Mouse (Mus musculus): ENCODE results near the gene Tmem131.

Tmem131 gene

DNA sequence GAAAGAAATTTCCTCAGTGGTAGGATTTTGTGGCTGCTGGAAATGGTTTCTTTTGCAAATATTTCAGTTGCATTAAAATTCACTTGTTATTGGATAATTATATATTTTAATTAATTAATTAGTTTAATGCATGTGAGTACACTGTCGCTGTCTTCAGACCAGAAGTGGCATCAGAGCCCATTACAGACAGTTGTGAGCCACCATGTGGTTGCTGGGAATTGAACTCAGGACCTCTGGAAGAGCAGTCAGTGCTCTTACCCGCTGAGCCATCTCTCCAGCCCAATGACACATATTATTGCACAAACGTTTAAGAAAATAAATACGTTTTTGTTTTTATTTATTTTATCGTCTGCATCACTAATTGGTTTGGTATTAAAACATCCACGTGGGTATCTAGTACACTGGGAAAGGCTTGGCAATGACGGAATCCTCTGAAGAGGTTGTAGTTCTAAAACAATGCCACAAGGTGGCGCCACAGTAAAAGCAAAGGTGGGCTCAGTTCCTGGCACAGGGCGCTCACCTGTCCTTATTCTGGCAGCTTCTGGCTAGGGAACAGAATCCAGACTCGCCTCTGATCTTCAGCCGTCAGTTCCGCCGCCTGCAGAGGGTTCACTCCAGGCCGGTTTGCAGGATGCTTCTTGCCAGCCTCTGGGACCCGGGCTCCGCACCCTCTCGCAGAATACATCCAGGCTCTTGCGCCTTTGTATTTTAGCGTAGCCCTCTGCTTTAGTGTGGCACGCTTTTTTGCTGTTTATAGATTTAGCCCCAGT lies 158.9 kb downstream of the Tmem131 start:
- DNase-seq (ENCODE audit: low read depth, low spot score) = peak; percentile 69

DNA sequence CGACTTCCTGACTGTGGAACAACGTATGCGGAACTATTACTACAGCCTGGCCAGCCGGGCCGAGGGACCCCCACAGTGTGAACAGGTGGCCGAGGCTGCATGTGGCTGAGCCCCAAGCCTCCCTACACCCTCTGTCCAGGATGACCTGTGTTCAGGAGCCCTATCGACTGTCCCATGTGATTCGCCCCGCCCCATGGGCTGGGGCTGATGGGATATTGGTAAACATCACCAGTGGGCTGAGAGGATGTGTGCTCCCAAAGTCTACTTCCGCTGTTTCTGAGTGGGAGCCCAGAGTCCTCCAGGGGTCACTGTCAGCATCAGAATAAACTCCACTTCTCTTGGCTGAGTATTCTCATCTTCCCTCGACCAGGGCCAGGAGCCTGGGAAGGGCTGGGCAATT lies 161.0 kb downstream of the Tmem131 start:
- no peak for DNase-seq (ENCODE audit: low read depth, low spot score)

DNA sequence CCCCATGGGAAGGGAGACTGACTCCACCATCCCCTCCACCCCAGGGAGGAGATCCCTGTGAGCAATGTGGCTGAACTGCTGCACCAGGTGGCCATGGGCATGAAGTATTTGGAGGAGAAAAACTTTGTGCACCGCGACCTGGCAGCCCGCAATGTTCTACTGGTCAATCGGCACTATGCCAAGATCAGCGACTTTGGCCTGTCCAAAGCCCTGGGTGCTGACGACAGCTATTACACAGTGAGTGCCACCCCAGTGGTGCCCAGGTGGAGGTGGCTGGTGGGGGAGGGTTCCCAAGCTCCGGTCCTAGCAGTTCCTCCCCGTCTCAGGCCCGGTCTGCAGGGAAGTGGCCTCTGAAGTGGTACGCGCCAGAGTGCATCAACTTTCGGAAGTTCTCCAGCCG lies 162.7 kb downstream of the Tmem131 start:
- DNase-seq (ENCODE audit: low read depth, low spot score) = no peak

DNA sequence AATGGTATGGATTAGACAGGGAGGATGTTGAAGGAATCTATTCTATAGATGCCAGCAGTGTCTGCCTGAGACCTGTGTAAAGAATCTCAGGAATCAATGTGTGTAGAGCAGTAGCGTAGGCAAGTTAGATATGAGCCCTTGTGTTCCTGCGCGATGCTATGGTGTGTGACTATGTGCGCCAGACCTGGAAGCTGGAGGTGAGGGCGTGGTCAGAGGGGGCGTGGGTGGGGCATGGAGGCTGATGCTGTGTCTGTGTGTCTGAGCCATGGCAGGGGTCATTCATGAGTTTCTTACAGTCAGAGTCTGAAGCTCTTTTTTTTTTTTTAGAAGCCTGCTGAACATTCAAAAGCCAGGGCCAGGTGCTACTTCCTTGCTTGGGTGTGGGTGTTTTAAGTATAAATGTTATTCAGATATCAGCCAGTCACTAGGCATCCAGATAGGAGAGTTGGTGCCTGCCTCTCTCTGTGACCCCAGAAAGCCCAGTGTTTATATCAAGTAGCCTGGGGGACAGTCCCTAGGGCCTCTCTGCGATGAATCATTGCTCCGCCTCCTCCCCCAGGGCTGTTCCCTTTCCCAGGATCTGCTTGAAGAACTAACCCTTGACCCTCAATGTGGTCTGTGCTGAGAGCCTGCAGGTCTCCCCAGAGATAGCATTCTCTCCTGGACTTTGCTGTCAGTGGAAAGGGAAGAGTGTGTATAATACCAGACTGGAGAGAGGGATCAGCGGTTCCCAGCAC lies 171.1 kb downstream of the Tmem131 start:
- no peak for DNase-seq (ENCODE audit: low read depth, low spot score)

DNA sequence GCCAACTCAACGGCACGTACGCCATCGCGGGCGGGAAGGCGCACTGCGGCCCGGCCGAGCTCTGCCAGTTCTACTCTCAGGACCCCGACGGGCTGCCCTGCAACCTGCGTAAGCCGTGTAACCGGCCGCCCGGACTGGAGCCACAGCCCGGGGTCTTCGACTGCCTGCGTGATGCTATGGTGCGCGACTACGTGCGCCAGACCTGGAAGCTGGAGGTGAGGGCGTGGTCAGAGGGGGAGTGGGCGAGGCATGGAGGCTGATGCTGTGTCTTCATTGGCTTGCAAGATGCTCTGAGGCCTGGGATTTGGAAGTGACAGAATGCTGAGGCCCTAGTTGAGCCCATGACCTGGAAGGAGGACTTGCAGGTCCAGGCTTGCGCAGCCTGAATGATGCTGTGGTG lies 172.5 kb downstream of the Tmem131 start:
- no peak for DNase-seq (ENCODE audit: low read depth, low spot score)

DNA sequence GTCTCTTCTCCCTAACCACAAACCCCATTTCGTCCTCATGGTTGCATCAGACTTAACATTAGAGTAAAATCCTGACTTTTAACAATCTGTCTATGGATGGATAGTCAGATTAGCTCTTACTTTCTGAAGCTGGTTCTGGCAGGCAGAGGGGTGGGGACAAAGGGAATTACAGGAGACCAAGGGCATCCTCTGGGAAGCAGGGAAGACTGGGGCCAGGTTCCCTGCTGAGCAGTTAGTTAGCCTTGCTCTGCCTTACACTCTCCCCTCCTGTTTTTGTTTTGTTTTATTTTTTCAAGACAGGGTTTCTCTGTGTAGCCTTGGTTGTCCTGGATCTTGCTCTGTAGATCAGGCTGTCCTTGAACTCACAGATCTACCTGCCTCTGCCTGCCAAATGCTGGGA lies 173.5 kb downstream of the Tmem131 start:
- DNase-seq (ENCODE audit: low read depth, low spot score) = no peak

DNA sequence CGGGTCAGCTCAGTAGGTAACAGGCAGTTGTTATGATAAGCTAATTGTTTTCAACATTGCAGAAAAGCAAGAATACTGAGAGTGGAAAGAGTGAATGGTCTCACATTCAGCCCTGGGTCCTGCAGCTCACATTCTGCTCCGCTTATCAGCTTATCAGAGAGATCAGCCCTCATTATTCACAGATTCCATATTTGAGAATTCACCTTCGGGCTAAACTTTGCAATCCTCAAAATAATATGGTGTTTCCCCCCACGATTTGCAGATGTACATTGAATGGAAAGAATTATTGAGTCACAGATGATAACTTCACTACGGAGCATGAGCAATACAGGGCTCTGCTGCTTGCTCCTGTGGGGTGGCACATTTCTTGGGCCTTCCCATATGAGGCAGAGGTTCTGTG lies 174.7 kb downstream of the Tmem131 start:
- no peak for DNase-seq (ENCODE audit: low read depth, low spot score)

DNA sequence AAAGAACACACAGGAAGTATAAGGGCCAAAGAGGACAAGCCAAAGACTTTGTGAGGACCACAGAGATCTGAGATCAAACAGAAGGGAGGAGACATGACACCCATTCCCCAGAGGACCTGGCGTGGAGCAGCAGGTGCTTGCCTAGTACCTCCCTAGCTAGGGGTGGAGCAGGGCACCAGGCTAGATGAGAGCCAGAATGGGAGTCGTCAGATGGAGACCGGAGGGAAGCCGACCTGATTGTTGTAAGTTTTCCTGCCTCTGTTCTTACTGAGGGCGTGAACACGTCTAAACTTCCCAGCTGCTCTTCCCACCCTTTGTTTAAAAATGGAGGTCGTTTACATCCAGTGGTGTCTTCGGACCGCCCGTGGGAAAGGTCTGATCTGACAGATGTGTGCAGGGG lies 176.1 kb downstream of the Tmem131 start:
- no peak for DNase-seq (ENCODE audit: low read depth, low spot score)

DNA sequence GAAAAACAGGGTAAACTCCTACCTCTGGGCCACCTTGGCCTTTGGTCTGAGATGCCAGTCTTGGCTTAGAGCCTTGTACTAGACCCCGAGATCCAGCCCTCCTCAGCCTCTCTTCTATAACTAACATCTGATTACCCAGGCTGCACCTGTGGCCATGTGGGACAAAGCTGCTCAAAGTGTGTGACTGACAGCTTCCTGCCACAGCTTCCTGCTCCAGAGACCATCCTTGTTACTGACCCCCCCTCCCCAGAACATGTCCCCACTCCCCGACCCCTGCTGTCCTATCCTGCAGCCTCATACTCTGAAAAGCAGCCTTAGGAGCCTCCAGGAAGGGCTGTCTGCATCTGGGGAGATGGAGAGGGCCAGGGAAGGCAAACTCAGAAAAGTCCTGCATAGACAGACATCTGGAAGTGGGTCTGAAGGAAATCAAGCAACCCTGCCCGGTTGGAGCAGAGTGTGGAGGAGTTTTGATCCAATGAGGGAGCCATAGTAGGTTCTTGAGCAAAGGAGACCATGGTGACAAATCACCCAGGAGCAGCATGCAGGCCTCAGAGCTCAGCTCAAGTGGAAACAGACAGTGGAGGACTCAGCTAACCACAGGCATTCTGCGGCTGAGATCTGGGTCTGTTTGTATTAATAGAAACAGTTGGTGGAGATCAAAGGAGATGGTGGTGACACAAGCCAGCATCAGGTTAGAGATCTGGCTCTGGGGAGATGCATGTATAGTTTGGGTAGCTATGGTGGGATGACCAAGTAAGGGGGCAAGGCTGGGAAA lies 176.8 kb downstream of the Tmem131 start:
- no peak for DNase-seq (ENCODE audit: low read depth, low spot score)

DNA sequence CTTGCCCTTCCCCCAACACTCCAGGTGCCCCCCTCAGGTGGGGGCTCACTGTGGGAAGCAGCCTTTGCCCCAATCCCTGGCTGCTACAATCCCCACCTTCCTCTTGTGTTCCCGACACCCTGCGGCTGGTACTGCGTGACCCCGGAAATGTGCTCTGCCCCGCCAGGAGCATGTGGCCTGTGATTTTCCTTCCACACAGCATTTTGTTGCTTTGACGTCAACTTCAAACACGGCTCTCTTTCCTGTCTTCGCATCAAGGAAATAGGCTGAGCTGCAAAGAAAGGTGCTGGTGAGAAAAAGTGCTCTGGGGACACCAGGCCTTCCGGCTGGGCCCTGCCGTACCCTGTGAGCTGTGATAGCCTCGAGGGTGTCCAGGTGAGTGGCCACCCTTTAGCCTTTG lies 181.9 kb downstream of the Tmem131 start, which contains the start of gene Zap70:
Zap70 (plus strand) TSS at position 231 of the 400 bp plus-strand sequence.
- DNase-seq (ENCODE audit: low read depth, low spot score) = no peak

DNA sequence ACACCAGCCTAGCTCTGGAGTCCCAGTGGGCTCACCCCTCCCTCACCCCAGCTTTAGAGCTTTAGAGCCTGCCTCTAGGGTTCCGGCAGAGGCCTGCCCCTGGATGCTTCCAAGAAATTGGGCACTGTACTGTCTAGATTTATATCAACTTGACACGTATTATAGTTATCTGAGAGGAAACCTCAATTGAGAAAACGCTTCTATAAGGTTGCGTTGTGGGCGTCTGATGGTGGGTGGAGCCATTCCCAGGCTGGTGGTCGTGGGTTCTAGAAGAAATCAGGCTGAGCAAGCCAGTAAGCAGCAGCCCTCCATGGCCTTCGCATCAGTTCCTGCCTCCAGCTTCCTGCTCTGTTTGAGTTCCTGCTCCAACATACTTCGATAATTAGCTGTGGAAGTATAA lies 182.4 kb downstream of the Tmem131 start:
- no peak for DNase-seq (ENCODE audit: low read depth, low spot score)

DNA sequence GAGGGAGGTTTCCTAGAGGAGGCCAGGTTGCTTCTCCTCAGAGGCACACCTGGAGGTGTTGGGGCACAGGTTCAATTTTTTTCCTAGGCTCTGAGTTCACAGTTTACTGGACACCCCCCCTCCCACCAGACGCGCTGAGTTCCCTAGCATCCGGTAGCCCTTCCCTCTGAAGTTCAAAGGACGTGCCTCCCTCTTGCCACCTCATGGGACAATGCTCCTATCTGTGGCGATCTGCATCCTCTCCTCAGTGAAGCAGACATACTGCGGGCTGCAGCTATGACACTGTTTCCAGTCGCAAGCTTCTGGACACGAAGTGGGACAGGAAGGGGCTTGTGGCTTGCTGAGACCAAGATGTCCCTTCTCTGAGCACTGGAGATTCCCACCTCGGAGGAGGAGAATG lies 183.1 kb downstream of the Tmem131 start:
- DNase-seq (ENCODE audit: low read depth, low spot score) = no peak

DNA sequence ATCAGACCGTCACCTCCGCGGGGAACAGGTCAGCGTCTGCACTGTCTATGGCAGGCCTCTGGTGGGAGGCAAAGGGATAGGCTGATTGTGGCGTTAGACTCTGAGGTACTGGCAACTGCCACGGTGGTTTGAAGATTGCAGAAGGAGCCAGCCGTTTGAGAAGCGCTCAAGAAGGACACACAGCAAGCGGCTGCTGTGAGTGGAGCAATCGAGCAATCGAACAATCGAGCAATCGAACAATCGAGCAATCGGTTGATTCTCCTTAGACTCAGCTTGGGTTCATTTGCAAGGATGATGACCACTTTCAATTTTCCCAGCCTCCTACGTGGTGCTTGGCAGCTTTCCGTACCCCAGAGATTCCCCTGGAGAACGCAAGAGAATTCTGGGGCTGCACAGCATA lies 184.4 kb downstream of the Tmem131 start:
- DNase-seq (ENCODE audit: low read depth, low spot score) = no peak

DNA sequence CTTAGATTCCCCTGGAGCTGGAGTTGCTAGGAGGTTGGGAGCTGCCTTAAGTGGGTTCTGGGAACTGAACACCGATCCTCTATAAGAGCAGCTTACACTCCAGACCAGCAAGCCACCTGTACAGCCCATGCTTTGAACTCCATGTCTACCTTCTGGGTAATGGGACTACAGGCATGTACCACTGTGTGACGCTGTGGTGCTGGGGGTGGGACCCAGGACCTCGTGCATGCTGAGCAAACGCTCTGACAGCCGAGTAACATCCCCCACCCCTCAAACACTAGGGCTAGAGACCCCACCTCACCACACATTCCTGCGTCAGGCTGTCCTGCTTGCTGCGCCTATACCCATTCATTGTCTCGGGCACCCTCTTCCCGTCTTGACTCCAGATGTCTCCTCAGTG lies 184.9 kb downstream of the Tmem131 start:
- DNase-seq (ENCODE audit: low read depth, low spot score) = no peak

DNA sequence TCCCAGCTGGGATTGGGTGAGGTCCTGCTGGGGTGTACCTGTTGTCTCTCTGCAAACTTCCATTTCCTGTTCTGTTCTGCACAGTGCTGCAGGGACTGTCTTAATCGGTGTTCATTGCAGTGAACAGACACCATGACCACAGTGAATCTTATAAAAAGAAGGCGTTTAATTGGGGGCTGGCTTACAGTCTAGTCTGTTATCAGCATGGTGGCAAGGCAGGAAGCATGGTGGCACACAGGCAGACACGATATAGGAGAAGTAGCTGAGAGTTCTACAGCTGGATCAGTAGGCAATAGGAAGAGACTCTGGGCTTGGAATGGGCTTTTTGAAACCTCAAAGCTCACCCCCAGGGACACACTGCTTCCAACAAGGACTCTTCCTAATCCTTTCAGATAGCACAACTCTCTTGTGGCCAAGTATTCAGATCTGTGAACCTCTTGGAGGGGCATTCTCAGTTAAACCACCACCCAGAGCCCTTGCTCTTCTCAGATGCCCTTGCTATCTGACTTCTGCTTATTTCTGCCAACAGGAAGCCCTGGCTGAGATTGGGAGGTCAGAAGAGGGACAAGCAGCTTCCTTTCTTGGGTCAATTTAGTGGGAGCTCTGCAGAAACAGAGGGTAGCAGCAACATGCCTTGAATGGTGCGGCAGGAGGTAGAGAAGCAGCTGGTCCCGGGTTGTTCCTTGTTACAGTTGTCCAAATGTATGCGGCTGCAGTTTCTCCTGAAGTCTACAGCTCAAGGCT lies 189.4 kb downstream of the Tmem131 start:
- no peak for DNase-seq (ENCODE audit: low read depth, low spot score)

DNA sequence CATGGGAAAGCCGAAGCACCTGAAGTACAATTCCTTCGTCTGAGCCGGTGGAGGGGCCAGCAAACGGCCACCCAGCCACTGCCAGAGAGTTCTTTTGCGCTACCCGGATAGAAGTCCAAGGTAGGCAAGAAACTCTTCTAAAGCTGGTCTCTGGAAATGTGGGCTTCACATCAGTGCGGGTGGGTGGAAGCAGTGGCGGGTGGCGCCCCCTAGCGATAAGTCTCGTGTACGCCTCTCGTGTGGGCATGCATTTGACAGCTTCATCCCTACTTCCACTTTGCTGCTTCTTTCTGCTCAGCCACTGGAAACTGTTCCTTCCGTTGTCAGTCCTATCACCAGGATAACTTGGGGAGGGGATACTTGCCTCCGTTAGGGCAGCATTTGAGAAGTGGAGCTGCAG lies 197.0 kb downstream of the Tmem131 start:
- peak; percentile 23 for DNase-seq (ENCODE audit: low read depth, low spot score)

DNA sequence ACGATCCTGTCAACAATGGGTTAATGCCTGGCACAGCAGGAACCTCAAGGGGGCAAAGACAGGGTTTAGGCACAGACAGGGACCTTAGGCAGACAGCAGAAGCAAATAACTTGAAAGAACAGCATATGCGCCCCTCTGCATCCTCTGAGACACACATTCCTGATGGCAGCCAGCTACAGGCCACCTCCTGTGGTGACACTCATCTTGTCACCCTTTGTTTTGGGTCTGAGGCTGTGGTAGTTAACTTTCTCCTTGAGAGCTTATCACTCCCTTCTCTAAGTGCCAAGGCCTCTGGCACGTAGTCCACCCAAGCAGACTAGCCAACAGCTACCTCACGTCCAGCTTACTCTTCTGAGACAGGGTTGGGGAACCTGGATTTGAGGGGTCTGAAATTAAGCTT lies 197.8 kb downstream of the Tmem131 start:
- DNase-seq (ENCODE audit: low read depth, low spot score) = no peak

DNA sequence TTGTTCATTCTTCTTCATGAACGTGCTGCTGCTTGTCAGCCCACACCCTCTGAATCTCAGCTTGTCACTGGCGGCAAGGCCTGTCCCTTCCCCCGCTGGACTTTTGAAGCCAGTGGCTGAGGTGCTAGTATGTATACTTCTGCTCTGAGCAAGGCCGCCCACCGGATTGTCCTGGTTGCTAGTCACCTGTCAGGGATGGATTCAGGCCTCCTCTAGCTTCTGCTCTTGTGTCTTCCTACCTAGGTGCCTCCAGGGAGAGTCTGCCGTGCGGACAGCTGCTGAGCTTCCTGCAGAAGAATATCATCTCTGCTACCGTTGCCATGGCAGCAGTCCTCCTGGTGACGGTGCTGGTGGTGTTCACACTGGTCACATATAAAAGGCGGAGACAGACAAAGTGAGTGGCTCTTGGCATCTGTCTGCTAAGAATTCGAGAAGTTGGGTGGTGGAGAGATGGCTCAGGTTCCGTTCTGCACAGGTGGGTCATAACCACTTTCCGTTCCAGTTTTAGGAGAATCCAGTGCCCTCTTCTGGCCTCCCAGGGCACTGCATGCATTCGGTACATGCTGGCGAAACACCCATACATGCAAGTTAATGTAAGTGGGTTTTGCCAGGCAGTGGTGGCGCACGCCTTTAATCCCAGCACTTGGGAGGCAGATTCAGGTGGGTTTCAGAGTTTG lies 199.1 kb downstream of the Tmem131 start:
- DNase-seq (ENCODE audit: low read depth, low spot score) = peak; percentile 35

DNA sequence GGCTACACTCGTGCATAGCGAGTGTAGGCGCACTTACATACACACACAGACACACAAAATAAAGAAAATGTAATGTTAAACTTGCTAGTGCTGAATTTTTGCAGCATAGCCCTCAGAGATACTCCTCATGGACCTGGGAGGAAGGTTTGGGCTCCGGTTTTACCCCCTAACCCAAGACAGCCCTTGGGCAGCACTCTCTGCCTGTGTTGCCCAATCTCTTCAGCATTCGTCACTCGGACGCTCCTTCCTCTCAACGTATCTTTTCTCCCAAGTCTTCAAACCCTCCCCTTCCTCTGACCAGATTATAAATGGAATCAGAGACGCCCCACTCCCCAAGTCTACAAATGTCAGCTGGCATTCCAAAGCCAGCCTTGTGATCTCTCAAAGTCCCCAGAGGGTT lies 200.4 kb downstream of the Tmem131 start:
- DNase-seq (ENCODE audit: low read depth, low spot score) = no peak
